ENCODE assay signal across 25 mouse cellular contexts in genomic region chr14:57848646-57849045, GRCm38 (mm10). TPM values are rescaled to one million over a fixed set of nuclear protein-coding genes. Genes with fewer than 3 reads are reported as not detected.
DNase-seq lines count a peak whose midpoint lies in the region; ATAC-seq and TF ChIP-seq lines count a peak whose summit lies in the region.
"Had no signal": no experiment of that assay in that cellular context is flagged by ENCODE, and none has a peak within 500 bp of the region (broad histone marks: within the 10 kb centered on the region; RNA-seq: fewer than 3 reads in every experiment).

No protein-coding gene starts in this region.

- DNase-seq in ES-CJ7 (ENCODE audit: low read depth, low spot score) (peak; percentile 77), Patski (ENCODE audit: low read depth, low spot score) (no peak), ZHBTc4 (ENCODE audit: low read depth, low spot score) (peak; percentile 62)
- DNase-seq in ovary, adult 18-20 months (ENCODE audit: low spot score), result no peak
- DNase-seq in frontal cortex, postnatal 36 days (ENCODE audit: low spot score in 2 of 2), result no peak
- no peak for DNase-seq in testis, postnatal 10 days (ENCODE audit: low spot score)
- DNase-seq: adrenal gland, adult 2 months; adrenal gland, postnatal 36 days; B cell, adult 2 months; cerebellum, adult 11-12 months; cerebellum, adult 2 months; cerebellum, adult 9-10 months; cerebellum, postnatal 10 days; cerebellum, postnatal 25 days; embryo, embryonic 11 days; forebrain, postnatal 0 days had no signal

- H3K27me3 ChIP-seq in E14TG2a.4 (ENCODE audit: insufficient read depth, low read length), result no peaks in the 10 kb centered on the region
- H3K27me3 ChIP-seq in Patski, result no peaks in the 10 kb centered on the region
- H3K27me3 ChIP-seq: CH12.LX; embryonic facial prominence, embryonic 13.5 days; embryonic facial prominence, embryonic 15.5 days; forebrain, embryonic 13.5 days; forebrain, embryonic 15.5 days had no signal

- H3K36me3 ChIP-seq in E14TG2a.4 (ENCODE audit: insufficient read depth, low read length), result peaks cover 39% of the 10 kb centered on the region

- TF ChIP-seq CTCF in E14TG2a.4 (conservative IDR thresholded peaks at IDR 0.05; ENCODE audit: low read length) (no peak), Patski (IDR thresholded peaks at IDR 0.05) (peak; percentile 8)

- H3K4me1 ChIP-seq in E14TG2a.4 (replicated peaks; ENCODE audit: low read depth, low read length), result peaks cover 90% of the 10 kb centered on the region
- H3K4me1 ChIP-seq: embryonic facial prominence, embryonic 13.5 days; embryonic facial prominence, embryonic 15.5 days; forebrain, embryonic 13.5 days; forebrain, embryonic 15.5 days had no signal

- POLR2A ChIA-PET in Patski (lab: Charles Lee), result no interaction called here

- no peak for ATAC-seq in Patski
- ATAC-seq: CD4-positive, CD25-positive, alpha-beta regulatory T cell, adult 4 months; forebrain, embryonic 13.5 days; forebrain, embryonic 15.5 days; forebrain, postnatal 0 days had no signal

- in situ Hi-C loops in Patski (cut with MboI; ENCODE audit: low pct_unique_long_range_greater_than_20kb), result no loop called here

- CTCF ChIA-PET in Patski (lab: Charles Lee), result no interaction called here

- H3K4me3 ChIP-seq in E14TG2a.4 (replicated peaks; ENCODE audit: low read length), result peak overlapping the region; percentile 43
- H3K4me3 ChIP-seq: embryonic facial prominence, embryonic 13.5 days; embryonic facial prominence, embryonic 15.5 days; erythroblast, embryonic 14.5 days; forebrain, embryonic 13.5 days; forebrain, embryonic 15.5 days had no signal

- no peaks in the 10 kb centered on the region for H3K9me3 ChIP-seq in E14TG2a.4 (ENCODE audit: low read length)
- H3K9me3 ChIP-seq: embryonic facial prominence, embryonic 13.5 days; embryonic facial prominence, embryonic 15.5 days; forebrain, embryonic 13.5 days; forebrain, embryonic 15.5 days; G1E had no signal

RNA-seq across cellular contexts. Expression of gene Mrpl57, which starts 22.6 kb away (rescaled TPM):
- polyA plus RNA-seq in Patski (2021), result 57.0 TPM

RNA-seq across cellular contexts. Expression of gene Ska3, which starts 22.7 kb away (rescaled TPM):
- polyA plus RNA-seq in Patski (2021), result 12.9 TPM

RNA-seq across cellular contexts. Expression of gene Zdhhc20, which starts 41.4 kb away (rescaled TPM):
- 39.3 TPM for polyA plus RNA-seq in Patski (2021)
- polyA plus RNA-seq: erythroblast, embryonic 14.5 days had no signal

RNA-seq across cellular contexts. Expression of gene Sap18, which starts 50.7 kb away (rescaled TPM):
- 23.1 TPM for polyA plus RNA-seq in Patski (2021)

Comparison
In these comparisons a context has a peak if more than half of its experiments do, and no peak if none do; other contexts are left out.
1. DNase-seq: peak in ES-CJ7 (single experiment) and ZHBTc4 (single experiment); none in Patski (single experiment), ovary, adult 18-20 months (single experiment), frontal cortex, postnatal 36 days (0 of 2) and testis, postnatal 10 days (single experiment).